In genomic region chr2:71054716-71055115, GRCm38 (mm10) we compare ENCODE assay signal across 8 mouse cellular contexts. TPM values are rescaled to one million over a fixed set of nuclear protein-coding genes. Genes with fewer than 3 reads are reported as not detected.
DNase-seq lines count a peak whose midpoint lies in the region; ATAC-seq and TF ChIP-seq lines count a peak whose summit lies in the region.

No protein-coding gene starts in this region.

- H3K4me2 ChIP-seq in CH12.LX (ENCODE audit: insufficient read depth, low read depth, poor library complexity, severe bottlenecking) = peak overlapping the region; percentile 88
- peak overlapping the region; percentile 82 for H3K4me2 ChIP-seq in forebrain, embryonic 15.5 days (replicated peaks)
- H3K4me2 ChIP-seq in liver, postnatal 0 days (ENCODE audit: low read depth, low read length) = peak overlapping the region; percentile 94

- no peak for DNase-seq in heart, embryonic 10.5 days (ENCODE audit: low spot score)
- DNase-seq in heart, adult 9 months (ENCODE audit: low spot score in 2 of 2) = no peak
- peak; percentile 12 for DNase-seq in CH12.LX (ENCODE audit: extremely low read depth)
- DNase-seq in liver, postnatal 0 days = no peak
- no peak for DNase-seq in adrenal gland, postnatal 14 days
- no peak for DNase-seq in adrenal gland, postnatal 4 days (ENCODE audit: low spot score in 2 of 2)

- H3K36me3 ChIP-seq in heart, embryonic 10.5 days = peaks cover 15% of the 10 kb centered on the region
- peaks cover 10 to 23% of the 10 kb centered on the region in 2 experiments for H3K36me3 ChIP-seq in CH12.LX (replicated peaks in 1 of 2; ENCODE audit: control insufficient read depth in 1 of 2, insufficient read depth in 1 of 2, low read length in 1 of 2)
- H3K36me3 ChIP-seq in forebrain, embryonic 15.5 days = peaks cover 10% of the 10 kb centered on the region; the same call in 1 of the 2 replicates
- peaks cover 10% of the 10 kb centered on the region; the same call in 1 of the 2 replicates for H3K36me3 ChIP-seq in liver, postnatal 0 days (replicated peaks; ENCODE audit: insufficient read depth, low read length)

- peak overlapping the region; percentile 92 for H3K27ac ChIP-seq in heart, embryonic 10.5 days
- no peak overlapping the region for H3K27ac ChIP-seq in CH12.LX (ENCODE audit: insufficient read depth, low read depth)
- H3K27ac ChIP-seq in forebrain, embryonic 15.5 days (replicated peaks) = peak overlapping the region; percentile 95
- peak overlapping the region; percentile 97; the same call in 1 of the 2 replicates for H3K27ac ChIP-seq in liver, postnatal 0 days (ENCODE audit: low read depth)

- in situ Hi-C loops in CH12.LX (cut with MboI; ENCODE audit: low pct_ligation_motif_present, low pct_unique_long_range_greater_than_20kb, low sequenced_read_pairs) = no loop called here

- no peak for TF ChIP-seq CTCF in CH12.LX (conservative IDR thresholded peaks at IDR 0.05 in 1 of 2, IDR thresholded peaks at IDR 0.05 in 1 of 2; ENCODE audit: low read depth in 2 of 2, low read length in 2 of 2)
- no peak for TF ChIP-seq CTCF in liver, postnatal 0 days (IDR thresholded peaks at IDR 0.05; ENCODE audit: low read depth)

- no peak for TF ChIP-seq RAD21 in CH12.LX (IDR thresholded peaks at IDR 0.05; ENCODE audit: low read depth, low read length)

- 0 out of 2 replicates have a peak, but pooled peaks cover 6% of the 10 kb centered on the region for H3K4me1 ChIP-seq in heart, embryonic 10.5 days
- H3K4me1 ChIP-seq in CH12.LX (ENCODE audit: control insufficient read depth in 1 of 2, insufficient read depth in 2 of 2) = peaks cover 9 to 23% of the 10 kb centered on the region in 2 experiments
- peaks cover 21% of the 10 kb centered on the region for H3K4me1 ChIP-seq in forebrain, embryonic 15.5 days
- H3K4me1 ChIP-seq in liver, postnatal 0 days (ENCODE audit: insufficient read depth) = peaks cover 9% of the 10 kb centered on the region

- no peak for TF ChIP-seq EP300 in CH12.LX (IDR thresholded peaks at IDR 0.05; ENCODE audit: low read length)
- no peak for TF ChIP-seq EP300 in liver, postnatal 0 days (IDR thresholded peaks at IDR 0.05; ENCODE audit: low read depth)

- 51% methylated on average over 9 of the region's 9 CpGs for WGBS in heart, embryonic 10.5 days
- 44% methylated on average over 9 of the region's 9 CpGs for WGBS in forebrain, embryonic 15.5 days
- WGBS in liver, postnatal 0 days (ENCODE audit: insufficient replicate concordance) = 28% methylated on average over 9 of the region's 9 CpGs

- H3K27me3 ChIP-seq in heart, embryonic 10.5 days (ENCODE audit: insufficient read depth, poor library complexity, severe bottlenecking) = no peaks in the 10 kb centered on the region
- H3K27me3 ChIP-seq in CH12.LX (replicated peaks) = no peaks in the 10 kb centered on the region
- no peaks in the 10 kb centered on the region for H3K27me3 ChIP-seq in forebrain, embryonic 15.5 days
- H3K27me3 ChIP-seq in liver, postnatal 0 days (ENCODE audit: insufficient read depth, low read length) = no peaks in the 10 kb centered on the region

- no peaks in the 10 kb centered on the region for H3K79me2 ChIP-seq in CH12.LX (replicated peaks; ENCODE audit: control insufficient read depth, extremely low read depth, insufficient read depth, poor library complexity, severe bottlenecking)

- ATAC-seq in forebrain, embryonic 15.5 days (replicated peaks) = no peak
- ATAC-seq in liver, postnatal 0 days = no peak
- ATAC-seq in monocyte, adult 5-6 weeks (replicated peaks; ENCODE audit: insufficient number of reproducible peaks, low FRiP score, low TSS enrichment, poor library complexity, severe bottlenecking) = no peak

- no peaks in the 10 kb centered on the region for H3K9me3 ChIP-seq in heart, embryonic 10.5 days
- H3K9me3 ChIP-seq in CH12.LX (replicated peaks; ENCODE audit: low read length) = peaks cover 5% of the 10 kb centered on the region
- no peaks in the 10 kb centered on the region for H3K9me3 ChIP-seq in forebrain, embryonic 15.5 days
- no peaks in the 10 kb centered on the region for H3K9me3 ChIP-seq in liver, postnatal 0 days (ENCODE audit: low read length)

- TF ChIP-seq POLR2A in CH12.LX (IDR thresholded peaks at IDR 0.05; ENCODE audit: low read depth, low read length) = no peak

- peak overlapping the region; percentile 67 for H3K9ac ChIP-seq in CH12.LX (ENCODE audit: insufficient read depth, low read depth)
- H3K9ac ChIP-seq in forebrain, embryonic 15.5 days (replicated peaks) = peak overlapping the region; percentile 79
- peak overlapping the region; percentile 76 for H3K9ac ChIP-seq in liver, postnatal 0 days (replicated peaks)

- H3K4me3 ChIP-seq in heart, embryonic 10.5 days = peak overlapping the region; percentile 72
- peak overlapping the region; percentile 70 to 96 (median 79) for H3K4me3 ChIP-seq in CH12.LX (replicated peaks in 1 of 3; ENCODE audit: low read depth in 2 of 3, low read length in 2 of 3, poor library complexity in 1 of 3)
- peak overlapping the region; percentile 74 for H3K4me3 ChIP-seq in forebrain, embryonic 15.5 days
- peak overlapping the region; percentile 88 for H3K4me3 ChIP-seq in liver, postnatal 0 days (ENCODE audit: low read depth, low read length)

- dilution Hi-C loops in CH12.LX (cut with MboI; ENCODE audit: extremely low pct_ligation_motif_present, extremely low pct_unique_long_range_greater_than_20kb, low sequenced_read_pairs) = no loop called here

TF ChIP-seq in CH12.LX, 34 proteins besides CTCF, POLR2A, EP300 and RAD21:
- no peak for TF ChIP-seq GABPA (IDR thresholded peaks at IDR 0.05; ENCODE audit: insufficient replicate concordance, low read depth, low read length)
- TF ChIP-seq ZKSCAN1 (IDR thresholded peaks at IDR 0.05; ENCODE audit: borderline replicate concordance, low read depth, low read length) = no peak
- TF ChIP-seq PAX5 (IDR thresholded peaks at IDR 0.05; ENCODE audit: low read length) = no peak
- no peak for TF ChIP-seq MAZ (IDR thresholded peaks at IDR 0.05; ENCODE audit: low read depth, low read length)
- no peak; the same call in 1 of the 2 replicates for TF ChIP-seq HCFC1 (IDR thresholded peaks at IDR 0.05; ENCODE audit: low read depth, low read length)
- no peak for TF ChIP-seq POLR2AphosphoS2 (IDR thresholded peaks at IDR 0.05; ENCODE audit: low read depth, low read length)
- TF ChIP-seq JUN (IDR thresholded peaks at IDR 0.05; ENCODE audit: insufficient read depth, low read depth, low read length) = no peak
- no peak for TF ChIP-seq E2F4 (IDR thresholded peaks at IDR 0.05; ENCODE audit: insufficient replicate concordance, low read depth, low read length)
- TF ChIP-seq MEF2A (IDR thresholded peaks at IDR 0.05; ENCODE audit: borderline replicate concordance, low read depth, low read length) = no peak
- TF ChIP-seq ZMIZ1 (IDR thresholded peaks at IDR 0.05; ENCODE audit: low read depth, low read length) = no peak
TF ChIP-seq in CH12.LX: peak in this region for 0.

RNA-seq across cellular contexts. Expression of gene Dcaf17, which starts 0.4 kb away (rescaled TPM):
- polyA plus RNA-seq in heart, embryonic 10.5 days (2016; fragmentation: Nextera tagmentation; extraction: Ambion mirVana) = 24.9 and 25.8 TPM in 2 replicates
- total RNA-seq in CH12.LX (2012; rRNA removed) (13.6 and 15.6 TPM in 2 replicates), CH12.LX (2014; rRNA removed) (28.1 and 29.3 TPM in 2 replicates)
- 20.9 and 22.7 TPM in 2 replicates for polyA plus RNA-seq in CH12.LX (2012; ENCODE audit: insufficient read length, low read depth)
- polyA plus RNA-seq in forebrain, embryonic 15.5 days (2015; fragmentation: Nextera tagmentation; extraction: Ambion mirVana) = 41.0 and 42.1 TPM in 2 replicates
- polyA plus RNA-seq in liver, postnatal 0 days (2015; fragmentation: Nextera tagmentation; extraction: Ambion mirVana) = 10.8 and 11.8 TPM in 2 replicates
- total RNA-seq in adrenal gland, postnatal 14 days (2021) = 15.6 and 15.7 TPM in 2 replicates
- total RNA-seq in monocyte, adult 5-6 weeks (2017) = 10.7 to 18.0 TPM (median 13.4 TPM) in 3 replicates
- total RNA-seq in adrenal gland, postnatal 4 days (2021) = 10 to 100 TPM; 17.6 TPM

RNA-seq across cellular contexts. Expression of gene Mettl8, which starts 0.7 kb away (rescaled TPM):
- 14.6 and 15.7 TPM in 2 replicates for polyA plus RNA-seq in heart, embryonic 10.5 days (2016; fragmentation: Nextera tagmentation; extraction: Ambion mirVana)
- total RNA-seq in CH12.LX (2012; rRNA removed) (8.8 and 9.2 TPM in 2 replicates), CH12.LX (2014; rRNA removed) (7.8 and 10.4 TPM in 2 replicates)
- 6.9 and 7.5 TPM in 2 replicates for polyA plus RNA-seq in CH12.LX (2012; ENCODE audit: insufficient read length, low read depth)
- polyA plus RNA-seq in forebrain, embryonic 15.5 days (2015; fragmentation: Nextera tagmentation; extraction: Ambion mirVana) = 14.7 and 16.5 TPM in 2 replicates
- 3.8 and 4.0 TPM in 2 replicates for polyA plus RNA-seq in liver, postnatal 0 days (2015; fragmentation: Nextera tagmentation; extraction: Ambion mirVana)
- total RNA-seq in adrenal gland, postnatal 14 days (2021) = 11.6 and 13.0 TPM in 2 replicates
- 7.7 to 24.9 TPM (median 8.8 TPM) in 3 replicates for total RNA-seq in monocyte, adult 5-6 weeks (2017)
- total RNA-seq in adrenal gland, postnatal 4 days (2021) = 10 to 100 TPM; 15.7 to 17.9 TPM
